Mouse (Mus musculus) right cerebral cortex, postnatal 14 days (tissue): ENCODE results near the gene Utp3.

Experiments
- DNase-seq: peaks from one replicate; pipeline ENCODE4 v3.0.0; 2022

Gene Utp3

GRCm38 (mm10) chr5:88574829-88575228, 20.6 kb downstream of the Utp3 start:
- DNase-seq, result no peak

GRCm38 (mm10) chr5:88575506-88576338, 21.5 kb downstream of the Utp3 start:
- no peak for DNase-seq

GRCm38 (mm10) chr5:88580681-88581080, 26.4 kb downstream of the Utp3 start:
- DNase-seq, result no peak

GRCm38 (mm10) chr5:88581343-88581742, 27.1 kb downstream of the Utp3 start:
- no peak for DNase-seq

- peak; percentile 64 for DNase-seq
Measured at GRCm38 (mm10) chr5:88583271-88584031, 29.2 kb downstream of the Utp3 start.

GRCm38 (mm10) chr5:88584061-88584460, 29.8 kb downstream of the Utp3 start:
- DNase-seq, result peak; percentile 26

- no peak for DNase-seq
Measured at GRCm38 (mm10) chr5:88586407-88587174, 32.3 kb downstream of the Utp3 start.

- DNase-seq, result no peak
Measured at GRCm38 (mm10) chr5:88587211-88587934, 33.1 kb downstream of the Utp3 start.

GRCm38 (mm10) chr5:88588481-88588880, 34.2 kb downstream of the Utp3 start:
- DNase-seq, result no peak

GRCm38 (mm10) chr5:88593421-88594172, 39.3 kb downstream of the Utp3 start:
- no peak for DNase-seq

GRCm38 (mm10) chr5:88594173-88594569, 39.9 kb downstream of the Utp3 start:
- no peak for DNase-seq

GRCm38 (mm10) chr5:88595537-88596455, 41.5 kb downstream of the Utp3 start:
- no peak for DNase-seq

GRCm38 (mm10) chr5:88598961-88599360, 44.7 kb downstream of the Utp3 start:
- no peak for DNase-seq

- DNase-seq, result no peak
Measured at GRCm38 (mm10) chr5:88602030-88602429, 47.8 kb downstream of the Utp3 start.

GRCm38 (mm10) chr5:88602713-88603112, 48.5 kb downstream of the Utp3 start:
- DNase-seq, result no peak

- no peak for DNase-seq
Measured at GRCm38 (mm10) chr5:88604046-88604445, 49.8 kb downstream of the Utp3 start.

GRCm38 (mm10) chr5:88604641-88605358, 50.5 kb downstream of the Utp3 start:
- DNase-seq, result no peak
